Mouse (Mus musculus): ENCODE results near the gene Abca3. TPM values are rescaled to one million over a fixed set of nuclear protein-coding genes. Genes with fewer than 3 reads are reported as not detected.
"Not testable (repeated sequence)": the region's sequence is repeated elsewhere in the genome, so short reads cannot be mapped to it uniquely, and the experiment has no call there.

Gene Abca3
- polyA plus RNA-seq, 1 experiment from 2014 or later = 17.7 TPM

DNA sequence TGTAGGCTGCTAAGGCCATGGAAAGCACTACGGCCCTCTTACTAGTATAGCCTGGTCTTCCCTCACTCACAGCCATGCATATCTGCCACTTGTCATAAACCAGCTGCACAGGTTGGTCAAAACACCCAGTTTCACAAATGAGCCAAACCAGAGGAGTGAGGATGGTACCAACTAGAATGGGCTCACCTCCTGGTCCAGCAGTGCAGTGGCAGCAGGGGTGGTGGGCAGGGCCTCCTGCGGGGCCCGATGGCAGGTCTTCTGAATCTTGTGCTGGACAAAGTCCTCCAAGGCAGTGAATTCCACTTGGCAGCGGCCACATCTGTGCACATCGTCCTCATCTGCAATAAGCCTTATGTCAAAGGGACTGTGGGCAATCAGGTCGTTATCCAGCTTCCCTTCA lies 99.5 kb downstream of the Abca3 start:
- peaks cover 19% of the 10 kb centered on the region for H3K4me1 ChIP-seq
- WGBS = 96% methylated on average over 6 of the region's 6 CpGs
- H3K36me3 ChIP-seq (replicated peaks) = peaks cover 56% of the 10 kb centered on the region

DNA sequence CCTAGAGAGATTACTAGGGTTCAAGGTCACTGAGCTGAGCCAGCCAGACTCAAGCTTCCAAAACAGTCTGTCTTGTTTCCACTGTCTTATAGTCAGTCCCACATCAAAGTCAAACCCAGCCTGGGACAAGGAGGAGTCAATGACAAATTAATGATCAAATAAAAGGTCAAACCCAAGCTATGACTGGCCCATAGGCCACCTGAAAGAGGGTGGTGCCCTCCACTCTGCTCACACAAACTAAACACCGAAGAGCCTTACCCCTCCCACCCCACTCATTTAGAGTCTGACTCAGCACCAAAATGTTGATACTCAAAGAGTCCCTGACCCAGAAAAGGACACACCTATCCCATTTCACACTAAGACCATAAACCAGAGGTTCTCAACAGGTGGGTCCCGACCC lies 101.6 kb downstream of the Abca3 start:
- peaks cover 19% of the 10 kb centered on the region for H3K4me1 ChIP-seq
- H3K9me3 ChIP-seq = no peaks in the 10 kb centered on the region
- H3K9ac ChIP-seq = no peak overlapping the region
- peaks cover 35% of the 10 kb centered on the region for H3K36me3 ChIP-seq (replicated peaks)
- H3K27me3 ChIP-seq = no peaks in the 10 kb centered on the region
- ATAC-seq (ENCODE audit: low FRiP score) = no peak
- H3K4me2 ChIP-seq = peak overlapping the region; percentile 55
- 86% methylated on average over 2 of the region's 2 CpGs for WGBS
- H3K4me3 ChIP-seq (replicated peaks) = no peak overlapping the region
- no peak overlapping the region for H3K27ac ChIP-seq

More for the DNA sequence above, 99.5 kb downstream of the Abca3 start:
- Histone ChIP-seq H3K4me2 (no peak overlapping the region), H3K27me3 (no peaks in the 10 kb centered on the region), H3K9ac (no peak overlapping the region), H3K27ac (no peak overlapping the region), H3K4me3 (replicated peaks) (no peak overlapping the region), H3K9me3 (no peaks in the 10 kb centered on the region)
- ATAC-seq (ENCODE audit: low FRiP score) = no peak

DNA sequence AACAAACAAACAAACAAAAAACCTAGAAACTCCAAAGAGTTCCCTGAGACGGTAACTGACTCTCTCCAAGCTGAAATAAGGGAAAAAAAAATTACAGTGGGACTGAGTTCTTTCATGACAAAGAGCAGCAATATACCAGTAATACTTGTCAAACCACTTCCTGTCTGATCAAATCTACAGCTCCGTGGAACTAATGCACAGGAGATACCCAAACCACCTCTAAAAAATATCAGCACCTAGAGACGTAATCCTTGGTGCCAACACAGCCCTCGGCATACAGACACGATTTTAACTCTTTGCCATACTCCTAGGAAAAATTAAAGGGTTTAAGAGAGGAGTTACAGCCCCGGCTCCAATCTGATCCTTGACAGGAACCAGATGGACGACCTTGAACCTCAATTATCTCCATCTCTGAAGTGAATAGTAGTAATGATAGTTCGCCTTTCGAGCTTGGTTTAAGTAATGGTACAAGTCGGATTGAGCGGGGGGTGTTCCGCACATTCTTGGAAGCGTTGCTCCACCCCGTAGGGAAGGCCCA lies 102.5 kb downstream of the Abca3 start:
- WGBS = 10% methylated on average over 14 of the region's 14 CpGs
- H3K4me3 ChIP-seq (replicated peaks) = peak overlapping the region; percentile 75

DNA sequence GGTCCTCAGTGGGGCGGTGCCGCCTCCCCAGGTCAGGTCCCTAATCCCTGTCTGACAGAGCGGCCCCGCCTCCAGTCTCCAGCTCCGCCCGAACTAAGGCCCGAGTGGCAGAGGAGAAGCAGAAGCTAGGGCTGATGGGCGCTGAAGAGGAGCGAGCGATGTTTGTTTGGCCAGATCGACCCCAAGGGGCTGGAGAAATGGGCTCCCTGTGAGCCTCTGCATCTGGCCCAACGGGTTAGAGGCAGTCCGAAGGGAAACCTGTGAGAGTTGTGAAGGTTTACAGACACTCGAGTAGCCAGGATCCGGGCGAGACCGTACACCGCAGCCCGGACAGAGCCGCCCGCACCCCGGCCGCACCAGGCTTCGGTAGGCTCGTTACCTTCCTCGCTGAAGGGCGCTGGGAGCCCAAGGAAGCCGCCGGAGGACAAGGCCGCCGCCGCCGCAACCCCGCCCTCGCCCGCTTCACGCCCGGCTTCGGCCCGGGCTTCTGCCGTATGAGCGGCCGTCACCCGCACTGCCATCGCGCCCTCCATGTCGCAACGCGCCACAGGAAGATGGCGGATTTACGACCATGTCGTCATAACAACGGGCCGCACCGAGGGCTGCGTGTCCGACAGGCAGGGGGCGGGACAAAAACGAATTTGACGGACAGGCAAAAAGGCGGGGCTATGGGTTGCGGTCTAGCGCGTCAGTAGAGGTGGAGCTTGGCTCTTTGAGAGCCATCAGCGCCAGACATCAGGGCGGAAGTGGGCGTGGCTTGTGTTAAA lies 103.2 kb downstream of the Abca3 start:
- peak; percentile 94 for ATAC-seq (ENCODE audit: low FRiP score)
- Histone ChIP-seq H3K4me1 (peaks cover 19% of the 10 kb centered on the region), H3K27me3 (no peaks in the 10 kb centered on the region), H3K9me3 (no peaks in the 10 kb centered on the region), H3K9ac (peak overlapping the region; percentile 86), H3K4me2 (peak overlapping the region; percentile 55), H3K36me3 (replicated peaks) (peaks cover 19% of the 10 kb centered on the region), H3K4me3 (replicated peaks) (peak overlapping the region; percentile 75), H3K27ac (peak overlapping the region; percentile 90)
- under 1% methylated on average over 67 of the region's 67 CpGs for WGBS

More for the DNA sequence above, 102.5 kb downstream of the Abca3 start:
- Histone ChIP-seq H3K9me3 (no peaks in the 10 kb centered on the region), H3K27ac (peak overlapping the region; percentile 90), H3K9ac (peak overlapping the region; percentile 86), H3K4me1 (peaks cover 19% of the 10 kb centered on the region), H3K36me3 (replicated peaks) (peaks cover 26% of the 10 kb centered on the region), H3K27me3 (no peaks in the 10 kb centered on the region), H3K4me2 (peak overlapping the region; percentile 55)
- ATAC-seq (ENCODE audit: low FRiP score) = no peak

DNA sequence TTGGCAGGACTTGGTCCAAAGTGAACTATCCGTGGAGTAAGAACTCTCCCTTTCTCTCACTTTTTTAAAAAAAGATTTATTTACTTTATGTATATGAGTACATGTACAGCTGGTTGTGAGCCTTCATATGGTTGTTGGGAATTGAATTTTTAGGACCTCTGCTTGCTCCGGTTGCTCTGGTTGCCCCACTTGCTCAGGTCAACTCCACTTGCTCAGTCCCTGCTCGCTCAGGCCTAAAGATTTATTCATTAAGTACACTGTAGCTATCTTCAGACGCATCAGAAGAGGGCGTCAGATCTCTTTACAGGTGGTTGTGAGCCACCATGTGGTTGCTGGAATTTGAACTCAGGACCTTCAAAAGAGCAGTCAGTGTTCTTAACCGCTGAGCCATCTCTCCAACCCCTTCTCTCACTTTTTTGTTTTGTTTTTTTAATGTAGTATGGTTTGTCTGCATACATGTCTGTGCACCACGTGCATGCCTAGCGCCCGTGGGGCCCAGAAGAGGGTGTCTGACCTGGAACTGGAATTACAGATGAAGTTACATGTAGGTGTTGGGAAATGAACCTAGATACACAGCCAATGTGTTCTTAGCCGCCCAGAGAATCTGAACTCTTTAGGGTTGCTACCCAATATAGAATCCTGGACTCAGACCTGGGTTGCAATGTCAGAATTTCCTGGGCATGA lies 103.9 kb downstream of the Abca3 start:
- Histone ChIP-seq H3K4me2 (peak overlapping the region; percentile 39), H3K4me3 (replicated peaks) (0 out of 2 replicates have a peak overlapping the region, but pooled peaks have one; percentile 75), H3K36me3 (replicated peaks) (peaks cover 12% of the 10 kb centered on the region), H3K4me1 (peaks cover 19% of the 10 kb centered on the region)
- H3K9ac ChIP-seq, H3K27ac ChIP-seq, H3K27me3 ChIP-seq, H3K9me3 ChIP-seq: not testable (repeated sequence)
- WGBS = 47% methylated on average over 10 of the region's 10 CpGs
- peak; percentile 3; the same call in 1 of the 2 replicates for ATAC-seq (ENCODE audit: low FRiP score)

Small RNAs within 50 kb of the gene (microRNA-seq; reads per million reads assigned to microRNA genes)
- not detected for gene Gm24427

Other genes with a start within 250 kb of the Abca3 start
- gene Pdpk1, start 201.0 kb upstream of the Abca3 start, polyA plus RNA-seq (2016; fragmentation: Nextera tagmentation; extraction: Ambion mirVana) = 51.1 and 59.2 TPM in 2 replicates
- gene Amdhd2, start 188.2 kb upstream of the Abca3 start, polyA plus RNA-seq (2016; fragmentation: Nextera tagmentation; extraction: Ambion mirVana) = 31.1 and 32.6 TPM in 2 replicates
- 461 and 463 TPM in 2 replicates for gene Atp6v0c, start 182.2 kb upstream of the Abca3 start, polyA plus RNA-seq (2016; fragmentation: Nextera tagmentation; extraction: Ambion mirVana)
- gene Tbc1d24, start 146.4 kb upstream of the Abca3 start, polyA plus RNA-seq (2016; fragmentation: Nextera tagmentation; extraction: Ambion mirVana) = 8.5 and 10.8 TPM in 2 replicates
- 4.3 and 5.2 TPM in 2 replicates for gene Ntn3, start 142.4 kb upstream of the Abca3 start, polyA plus RNA-seq (2016; fragmentation: Nextera tagmentation; extraction: Ambion mirVana)
- gene Tedc2, start 131.1 kb upstream of the Abca3 start, polyA plus RNA-seq (2016; fragmentation: Nextera tagmentation; extraction: Ambion mirVana) = 15.3 and 16.7 TPM in 2 replicates
- 94.2 and 95.6 TPM in 2 replicates for gene Ccnf, start 100.5 kb upstream of the Abca3 start, polyA plus RNA-seq (2016; fragmentation: Nextera tagmentation; extraction: Ambion mirVana)
- not detected in 2 replicates for gene Abca17, start 882 bp upstream of the Abca3 start, polyA plus RNA-seq (2016; fragmentation: Nextera tagmentation; extraction: Ambion mirVana)
- 391 and 404 TPM in 2 replicates for gene Rnps1, start 62.6 kb downstream of the Abca3 start, polyA plus RNA-seq (2016; fragmentation: Nextera tagmentation; extraction: Ambion mirVana)
- 53.5 and 61.2 TPM in 2 replicates for gene Eci1, start 74.7 kb downstream of the Abca3 start, polyA plus RNA-seq (2016; fragmentation: Nextera tagmentation; extraction: Ambion mirVana)
- gene Dnase1l2, start 91.2 kb downstream of the Abca3 start, polyA plus RNA-seq (2016; fragmentation: Nextera tagmentation; extraction: Ambion mirVana) = 4.9 and 5.1 TPM in 2 replicates
- 34.1 and 37.1 TPM in 2 replicates for gene E4f1, start 118.4 kb downstream of the Abca3 start, polyA plus RNA-seq (2016; fragmentation: Nextera tagmentation; extraction: Ambion mirVana)
- 59.3 and 60.3 TPM in 2 replicates for gene Pgp, start 118.4 kb downstream of the Abca3 start, polyA plus RNA-seq (2016; fragmentation: Nextera tagmentation; extraction: Ambion mirVana)
- not detected in 2 replicates for gene Bricd5, start 121.9 kb downstream of the Abca3 start, polyA plus RNA-seq (2016; fragmentation: Nextera tagmentation; extraction: Ambion mirVana)
- 34.4 and 37.9 TPM in 2 replicates for gene Mlst8, start 127.1 kb downstream of the Abca3 start, polyA plus RNA-seq (2016; fragmentation: Nextera tagmentation; extraction: Ambion mirVana)
- gene Caskin1, start 136.7 kb downstream of the Abca3 start, polyA plus RNA-seq (2016; fragmentation: Nextera tagmentation; extraction: Ambion mirVana) = 14.8 and 16.6 TPM in 2 replicates
- gene Traf7, start 176.0 kb downstream of the Abca3 start, polyA plus RNA-seq (2016; fragmentation: Nextera tagmentation; extraction: Ambion mirVana) = 100 and 103 TPM in 2 replicates
- gene Rab26, start 182.3 kb downstream of the Abca3 start, polyA plus RNA-seq (2016; fragmentation: Nextera tagmentation; extraction: Ambion mirVana) = 1.7 and 1.9 TPM in 2 replicates
- gene Pkd1, start 197.9 kb downstream of the Abca3 start, polyA plus RNA-seq (2016; fragmentation: Nextera tagmentation; extraction: Ambion mirVana) = 15.5 and 17.9 TPM in 2 replicates